Mouse (Mus musculus) C2C12 (cell line): ENCODE measurements around the gene Lingo3.

Source experiments
- CTCF ChIP-seq: IDR thresholded peaks from one replicate; pipeline ENCODE4 v1.5.1; 2011; ENCODE audit not compliant: control insufficient read depth, insufficient read depth, insufficient read length
- MAX ChIP-seq: IDR thresholded peaks from one replicate; pipeline ENCODE4 v1.6.1; 2011; ENCODE audit warnings: mild to moderate bottlenecking, control low read depth
- MYOG ChIP-seq: IDR thresholded peaks from one replicate; pipeline ENCODE4 v1.6.1; 2011; ENCODE audit not compliant: control insufficient read depth, insufficient read length; ENCODE audit errors: extremely low read depth
- USF1 ChIP-seq: IDR thresholded peaks from one replicate; pipeline ENCODE4 v1.6.1; 2011; ENCODE audit warnings: low read depth, mild to moderate bottlenecking, control low read depth, moderate library complexity

DNA sequence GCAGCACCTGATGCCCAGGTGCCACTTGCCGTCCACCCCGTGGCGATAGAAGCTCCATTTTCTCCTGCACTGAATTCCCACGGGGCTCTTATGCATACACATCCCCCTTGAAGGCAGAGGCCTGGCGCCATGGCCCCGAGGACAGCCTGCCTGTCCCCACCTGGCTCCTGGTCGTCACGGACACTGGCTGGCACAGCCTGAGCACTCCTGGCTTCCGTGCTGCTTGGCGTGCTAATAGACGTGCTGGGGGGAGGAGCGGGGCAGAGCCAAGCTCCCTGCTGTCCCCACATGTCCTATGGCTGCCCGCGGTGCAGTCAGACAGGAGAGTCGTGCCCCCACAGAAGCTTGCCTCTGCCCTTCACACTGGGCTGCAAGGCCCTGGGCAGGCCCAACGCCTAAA lies 20.6 kb upstream of the Lingo3 start:
- TF ChIP-seq CTCF = no peak
- TF ChIP-seq MYOG = no peak
- no peak for TF ChIP-seq MAX
- no peak for TF ChIP-seq USF1
